Mouse (Mus musculus): ENCODE results near the gene Trpm3.

Gene Trpm3

DNA sequence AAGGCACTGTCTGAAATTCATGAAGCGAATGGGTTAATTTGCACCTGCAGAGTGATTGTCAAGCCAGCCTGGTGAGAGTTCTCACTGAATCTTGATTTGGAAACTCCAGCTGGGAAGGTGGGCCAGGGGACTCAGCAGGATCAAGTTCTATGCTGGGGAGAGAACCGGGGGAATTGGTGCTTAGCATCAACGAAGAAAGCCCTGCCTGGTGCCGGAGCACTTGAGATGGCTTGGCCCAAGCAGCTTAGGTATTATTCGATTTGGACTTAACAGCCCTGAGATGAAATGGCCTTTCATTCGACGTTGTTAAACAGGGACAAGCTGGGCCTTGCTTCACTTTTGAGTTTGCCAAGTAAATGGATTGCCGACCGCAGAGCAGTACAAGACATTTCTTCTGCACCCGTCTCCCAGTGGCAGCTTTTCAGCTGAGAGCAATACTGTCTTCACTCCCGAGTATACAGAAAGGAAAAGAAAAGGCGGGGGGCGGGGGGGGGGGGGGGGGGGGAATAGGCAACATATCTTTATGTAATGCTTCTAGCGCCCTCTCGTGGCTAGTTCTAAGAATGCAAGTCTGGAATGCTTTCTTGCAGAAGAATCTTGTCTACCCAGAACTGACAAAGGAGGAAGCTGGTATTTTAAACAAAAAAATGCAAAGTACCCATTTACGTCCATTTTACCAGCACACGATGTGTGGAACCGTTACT, 165.3 kb downstream of the Trpm3 start:
- in situ Hi-C loops (cut with MseI, MboI) = no loop called here

DNA sequence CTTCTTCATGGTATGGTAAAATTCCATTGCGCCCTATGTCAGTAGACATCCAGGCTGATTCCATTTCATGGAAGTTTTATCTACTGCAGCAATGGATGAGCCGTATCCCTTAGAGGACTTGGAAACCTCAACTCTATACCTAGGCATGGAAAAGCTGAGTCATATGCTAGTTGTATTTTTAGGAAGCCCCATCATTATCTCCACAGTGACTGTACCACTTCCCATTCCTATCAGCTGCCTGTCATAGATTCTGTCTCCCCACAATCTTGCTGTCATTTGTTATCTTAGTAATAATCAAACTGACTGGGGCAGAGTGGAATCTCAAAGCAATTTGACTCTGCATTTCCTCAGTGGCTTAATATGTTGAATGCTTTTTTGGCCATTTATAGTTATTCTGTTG, 169.2 kb downstream of the Trpm3 start:
- in situ Hi-C loops (cut with MseI, MboI) = no loop called here

DNA sequence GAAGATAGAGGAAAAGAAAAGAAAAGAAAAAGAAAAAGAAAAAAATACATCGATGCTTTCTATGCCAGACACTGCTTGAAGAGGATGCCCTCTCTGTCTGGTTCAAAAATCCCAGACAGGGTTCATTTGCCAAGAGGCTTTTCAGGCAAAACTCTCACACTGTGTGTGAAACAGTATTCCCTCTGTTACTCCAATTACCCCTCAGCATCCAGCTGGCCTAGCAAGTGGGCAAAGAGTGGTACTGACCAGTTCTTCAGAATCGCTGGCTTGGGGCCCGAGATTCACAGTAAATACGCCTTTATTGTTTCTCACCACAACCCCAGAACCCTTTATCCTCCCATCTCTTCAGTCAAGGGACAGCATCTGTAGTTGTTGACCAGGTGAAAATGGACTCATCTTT, 178.5 kb downstream of the Trpm3 start:
- in situ Hi-C loops (cut with MseI, MboI) = no loop called here

DNA sequence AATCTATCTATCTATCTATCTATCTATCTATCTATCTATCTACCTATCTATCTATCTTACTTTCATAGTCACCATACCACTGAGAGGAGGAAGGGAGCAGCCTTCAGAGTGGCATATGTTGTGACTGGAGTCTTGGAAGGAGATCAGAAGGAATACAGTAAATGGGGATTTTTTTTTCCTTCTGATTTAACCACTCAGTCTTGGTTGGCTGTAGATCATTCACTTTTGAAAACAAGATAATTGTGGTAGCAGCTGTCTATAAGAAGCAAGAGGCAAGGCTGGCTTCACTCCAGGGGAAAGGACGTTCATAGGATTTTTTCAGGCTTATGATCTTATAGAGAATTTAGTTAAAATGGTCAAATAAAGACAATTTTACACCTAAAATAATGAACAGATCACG, 188.0 kb downstream of the Trpm3 start:
- in situ Hi-C loops (cut with MseI, MboI) = loop anchor here in 1 of 2 experiments (25.0 kb wide), 1 partner anchor 210 kb away; no protein-coding TSS in a partner anchor

DNA sequence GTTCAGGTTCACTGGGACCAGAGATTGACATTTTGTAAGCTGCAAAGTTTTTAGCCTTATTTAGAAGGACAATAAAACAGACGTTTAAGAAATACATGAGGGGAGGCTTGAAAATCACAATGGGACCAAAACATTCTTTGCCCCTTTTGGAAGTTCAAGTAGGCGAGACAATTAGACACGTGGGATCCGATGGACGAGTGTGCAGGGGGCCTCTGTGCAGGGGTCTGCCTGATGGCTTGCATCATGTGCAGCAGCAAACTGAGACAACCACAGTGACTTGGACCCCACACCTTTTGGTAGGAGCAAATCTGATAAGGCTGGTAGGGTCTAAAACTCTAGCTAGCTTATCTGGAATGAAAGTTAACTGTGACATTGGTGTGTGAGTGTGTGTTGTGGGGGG, 188.4 kb downstream of the Trpm3 start:
- in situ Hi-C loops (cut with MseI, MboI) = loop anchor here in 1 of 2 experiments (25.0 kb wide), 1 partner anchor 210 kb away; no protein-coding TSS in a partner anchor

DNA sequence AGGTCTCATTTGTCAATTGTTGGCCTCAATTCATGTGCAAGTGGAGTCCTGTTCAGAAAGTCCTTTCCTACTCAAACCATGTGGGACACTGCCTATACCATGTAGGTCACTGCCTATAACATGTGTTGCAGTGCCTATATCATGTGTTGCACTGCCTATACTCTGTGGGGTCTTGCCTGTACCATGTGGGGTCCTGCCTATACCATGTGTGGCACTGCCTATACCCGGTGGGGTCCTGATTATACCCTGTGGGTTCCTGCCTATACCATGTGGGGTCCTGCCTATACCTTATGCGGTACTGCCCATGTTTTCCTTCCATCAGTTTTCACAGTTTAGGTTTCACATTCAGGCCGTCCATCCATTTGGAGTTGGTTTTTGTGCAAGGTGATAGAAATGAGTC, 197.4 kb downstream of the Trpm3 start:
- in situ Hi-C loops (cut with MseI, MboI) = loop anchor here in 1 of 2 experiments (10.0 to 25.0 kb wide), 2 partner anchors 201 to 299 kb away; no protein-coding TSS in a partner anchor

DNA sequence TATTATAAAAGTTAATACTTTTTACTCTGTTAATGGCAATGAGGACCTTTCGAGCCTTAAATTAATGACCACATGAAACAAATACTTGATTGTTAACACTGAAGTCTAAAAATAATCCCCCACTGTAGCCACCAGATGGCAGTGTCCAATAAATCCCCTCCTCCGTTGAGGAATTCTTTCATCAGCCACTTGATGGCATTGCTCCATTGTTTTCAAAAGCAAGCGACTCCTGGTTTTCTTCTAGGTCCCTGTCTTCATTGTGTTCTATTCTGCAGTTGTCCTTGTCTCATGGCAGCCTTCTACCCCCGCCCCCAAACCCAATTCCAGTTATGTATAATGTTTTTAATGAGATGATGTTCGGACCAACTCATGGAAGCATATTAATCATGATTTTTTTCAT, 198.6 kb downstream of the Trpm3 start:
- in situ Hi-C loops (cut with MseI, MboI) = loop anchor here in 1 of 2 experiments (10.0 to 25.0 kb wide), 2 partner anchors 200 to 297 kb away; no protein-coding TSS in a partner anchor

DNA sequence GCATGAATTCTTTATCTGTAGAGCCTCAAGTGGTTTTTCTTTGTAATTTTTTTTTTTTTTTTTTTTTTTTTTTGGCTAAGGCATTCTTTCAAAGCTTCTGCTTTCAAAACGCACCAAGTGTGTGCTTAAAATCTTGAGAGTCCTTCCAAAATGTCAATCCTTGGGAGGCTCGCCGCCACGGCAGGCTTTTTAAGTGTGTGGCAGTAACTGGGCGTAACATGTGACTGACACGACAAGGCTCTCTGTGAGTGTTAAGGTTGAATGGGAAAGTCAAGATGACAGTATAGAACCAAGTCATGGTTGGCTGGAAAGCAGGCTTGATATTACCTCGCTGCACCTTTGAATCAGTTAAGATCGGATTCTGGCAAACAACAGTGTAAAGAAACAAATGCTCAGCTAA, 200.1 kb downstream of the Trpm3 start:
- in situ Hi-C loops (cut with MseI, MboI) = loop anchor here in 1 of 2 experiments (10.0 to 25.0 kb wide), 2 partner anchors 198 to 296 kb away; no protein-coding TSS in a partner anchor

DNA sequence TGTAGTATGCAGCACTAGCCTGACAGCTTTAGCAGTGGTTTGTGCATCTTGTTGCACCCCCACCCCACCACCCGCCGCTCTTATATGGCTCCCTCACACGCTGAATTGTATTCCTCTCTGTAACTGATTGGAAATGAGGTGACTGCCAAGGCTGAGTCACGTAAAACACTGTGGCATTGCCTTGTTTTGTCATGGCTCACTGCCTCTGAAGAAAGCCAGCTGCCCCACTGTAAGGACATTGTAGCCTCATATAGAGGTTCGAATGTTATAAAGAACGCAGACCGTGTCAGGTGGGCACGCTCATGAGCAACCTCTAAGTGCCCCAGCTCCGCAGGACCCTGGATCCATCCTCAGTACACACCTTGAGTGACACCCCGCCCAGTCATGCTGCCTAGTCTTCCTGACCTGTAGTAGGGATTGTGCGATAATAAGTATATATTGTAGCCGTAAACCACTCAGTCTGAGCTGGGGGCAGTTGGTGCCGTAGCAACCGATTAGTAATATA, 215.2 kb downstream of the Trpm3 start:
- in situ Hi-C loops (cut with MseI, MboI) = no loop called here

DNA sequence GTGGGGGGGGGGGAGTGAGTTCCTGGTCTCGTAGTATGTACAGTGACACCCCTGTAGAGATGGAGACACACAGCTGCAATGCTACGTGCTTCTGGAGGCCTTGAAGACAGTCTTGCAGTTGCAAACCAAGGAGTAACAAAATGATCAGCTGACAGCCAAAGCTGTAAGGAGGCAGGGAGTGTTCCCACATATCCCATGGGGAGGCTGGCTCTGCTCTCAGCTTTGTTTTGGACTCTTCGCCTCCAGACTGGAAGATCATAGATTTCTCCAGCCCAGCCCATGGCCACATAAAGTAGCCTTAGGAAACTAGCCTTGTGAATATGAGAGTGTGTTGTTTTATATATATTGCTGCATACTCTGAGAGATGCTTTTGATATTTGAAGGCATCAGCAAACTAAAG, 248.0 kb downstream of the Trpm3 start:
- in situ Hi-C loops (cut with MseI, MboI) = no loop called here

DNA sequence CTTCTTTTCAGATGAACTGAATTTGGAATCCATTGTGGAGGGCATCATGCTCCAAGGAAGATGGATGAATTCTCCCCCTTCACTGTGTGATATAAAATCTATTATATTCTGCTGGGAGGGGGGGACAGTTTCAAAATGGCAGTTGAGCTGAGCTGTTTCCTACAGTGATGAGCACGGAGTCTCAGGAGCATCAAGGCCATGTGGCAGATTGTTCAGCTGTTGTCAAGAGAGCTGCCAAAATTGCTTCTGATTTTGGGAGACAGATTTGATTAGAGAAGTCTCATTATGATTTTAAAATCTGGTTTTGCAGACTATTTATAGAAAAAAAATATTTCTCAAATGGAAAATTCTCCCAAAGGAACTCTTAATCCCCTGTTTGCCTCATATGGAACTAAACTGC, 255.9 kb downstream of the Trpm3 start:
- in situ Hi-C loops (cut with MseI, MboI) = no loop called here

DNA sequence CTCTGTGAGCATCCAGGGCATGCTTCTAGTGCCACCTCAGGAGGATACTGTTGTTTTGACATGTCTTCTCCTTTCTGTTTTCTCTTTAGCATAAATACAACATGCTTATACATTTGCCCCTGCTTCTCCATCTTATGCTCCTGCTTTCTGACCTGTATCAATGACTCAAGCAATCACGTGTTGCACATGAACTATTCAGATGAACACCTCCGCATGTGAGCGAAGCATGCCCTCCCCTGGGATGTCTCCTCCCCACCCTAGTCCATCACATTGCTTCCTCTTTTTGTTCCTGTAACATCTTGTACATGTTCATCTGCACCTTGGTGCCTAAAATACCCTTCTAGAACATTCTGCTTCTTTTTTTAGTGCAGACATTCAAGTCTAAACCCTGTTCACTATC, 265.2 kb downstream of the Trpm3 start:
- in situ Hi-C loops (cut with MseI, MboI) = no loop called here

DNA sequence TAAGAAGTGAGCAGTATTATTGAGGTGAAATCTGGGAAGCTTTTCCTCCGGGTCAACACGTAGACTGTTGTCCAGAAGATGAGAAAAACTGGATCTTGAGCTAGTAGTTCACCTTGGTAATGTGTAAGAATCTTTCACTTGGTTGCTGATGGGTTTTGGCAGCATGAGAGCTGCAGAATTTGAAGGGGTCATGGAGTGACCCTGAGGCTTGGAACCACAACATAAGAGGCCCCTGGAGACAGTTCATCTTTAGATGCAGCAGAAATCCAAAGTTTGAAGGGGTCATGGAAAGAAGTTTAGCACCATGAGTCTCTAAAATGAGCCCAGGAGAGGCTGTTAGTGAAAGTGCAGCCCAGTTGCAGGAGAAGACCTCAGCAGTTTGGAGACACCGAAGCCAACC, 279.4 kb downstream of the Trpm3 start:
- in situ Hi-C loops (cut with MseI, MboI) = no loop called here

DNA sequence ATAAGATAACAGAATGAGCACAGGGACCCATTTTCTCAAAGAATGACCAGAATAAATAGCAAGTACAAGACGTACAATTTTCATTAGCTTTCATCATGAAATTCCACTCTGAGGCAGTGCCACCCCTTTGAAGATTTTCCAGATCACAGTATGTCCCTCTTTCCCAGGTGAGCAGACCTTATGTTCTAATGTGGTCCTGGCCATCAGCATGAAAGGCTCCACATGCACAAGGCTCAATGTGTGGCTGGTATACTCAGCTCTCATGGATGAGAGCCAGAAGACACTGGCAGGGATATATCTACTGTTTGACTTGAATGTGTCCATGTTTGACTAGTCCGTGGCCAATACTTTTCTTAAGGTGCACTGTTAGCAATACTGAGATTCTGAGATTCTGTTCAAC, 298.4 kb downstream of the Trpm3 start:
- in situ Hi-C loops (cut with MseI, MboI) = no loop called here

DNA sequence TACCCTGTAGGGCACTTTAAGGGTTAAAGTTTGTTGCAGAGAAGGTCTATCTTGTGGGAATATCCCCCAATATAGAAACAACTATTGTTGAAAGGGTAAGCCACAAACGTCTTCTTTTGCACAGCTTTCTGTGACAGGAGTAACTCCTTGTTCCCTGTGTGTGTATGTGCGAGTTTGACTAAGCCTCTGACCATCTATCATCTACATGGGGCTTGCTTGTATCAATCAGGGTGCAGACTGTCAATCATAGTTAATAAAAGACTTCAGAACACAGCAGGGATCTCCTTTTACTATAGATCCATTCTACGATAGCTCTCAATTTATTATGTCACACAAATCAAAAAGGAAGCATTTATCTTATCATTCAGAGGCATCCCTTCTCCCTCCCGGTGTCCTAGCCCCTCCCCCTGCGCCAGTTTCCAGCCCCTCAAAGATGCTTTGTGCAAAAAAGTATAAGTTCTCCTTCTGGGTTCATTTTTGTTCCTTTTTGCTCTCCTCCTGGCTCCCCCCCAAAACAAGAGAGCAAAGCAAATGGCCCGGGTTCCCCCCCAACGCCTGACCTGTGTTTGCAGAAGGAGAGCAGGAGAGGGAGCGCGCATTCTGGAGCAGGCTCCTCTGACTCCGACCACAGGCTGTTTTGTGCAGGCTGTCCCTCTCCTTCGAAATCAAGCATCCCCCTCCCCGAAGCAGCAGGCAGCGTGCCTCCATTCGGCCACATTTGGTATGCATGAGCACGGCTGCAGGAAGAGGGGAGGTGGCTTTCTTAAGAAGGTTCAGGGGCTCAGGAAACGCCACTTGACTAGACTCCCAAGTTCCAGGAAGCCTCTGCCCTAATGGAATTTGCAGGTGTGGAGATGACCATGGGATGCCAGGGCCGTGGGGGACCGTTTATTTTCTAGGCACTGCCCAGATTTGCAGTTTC, 308.8 kb downstream of the Trpm3 start:
- in situ Hi-C loops (cut with MseI, MboI) = no loop called here

DNA sequence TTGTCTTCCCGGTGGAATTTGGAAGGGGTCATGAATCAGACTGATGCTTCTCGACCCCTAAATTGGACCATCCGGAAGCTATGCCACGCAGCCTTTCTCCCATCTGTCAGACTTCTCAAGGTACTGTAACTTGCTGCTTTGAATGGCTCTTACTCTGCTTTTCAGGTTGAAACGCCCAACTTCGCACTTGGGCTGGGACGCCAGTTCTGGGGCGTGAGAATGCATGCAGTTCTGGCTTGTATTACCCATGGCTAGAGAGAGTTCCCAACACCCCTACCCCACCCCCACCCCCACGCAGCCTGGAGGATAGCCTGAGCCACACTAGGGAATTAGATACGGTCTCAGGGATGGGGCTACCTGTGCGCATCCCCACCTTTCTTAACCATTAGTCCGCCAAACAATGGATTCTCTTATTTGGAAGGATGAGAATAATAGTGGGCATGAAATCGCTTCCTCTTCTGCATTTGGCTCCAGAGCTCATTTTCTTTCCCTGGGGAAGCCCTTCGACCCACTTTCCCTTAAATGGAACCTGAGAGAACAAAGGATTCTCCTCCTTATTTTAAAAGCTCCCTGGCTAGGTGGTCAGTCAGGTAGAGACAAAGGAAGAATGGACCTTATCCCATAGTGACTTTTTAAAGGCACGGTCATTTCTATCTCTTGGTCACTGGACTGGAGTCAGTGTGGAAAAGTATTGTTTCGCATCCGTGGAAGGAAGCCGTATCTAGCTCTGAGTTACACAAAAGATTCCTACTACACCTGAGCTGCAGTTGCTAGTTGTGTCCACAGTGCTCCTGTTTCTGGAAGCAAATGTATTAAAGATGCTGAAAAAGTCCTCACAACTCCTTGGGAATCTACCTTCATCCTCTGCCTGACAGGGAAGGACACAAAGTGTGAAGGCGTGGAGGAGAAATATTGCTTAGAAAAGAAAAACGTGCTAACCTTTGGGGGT, 309.8 kb downstream of the Trpm3 start:
- in situ Hi-C loops (cut with MseI, MboI) = no loop called here

DNA sequence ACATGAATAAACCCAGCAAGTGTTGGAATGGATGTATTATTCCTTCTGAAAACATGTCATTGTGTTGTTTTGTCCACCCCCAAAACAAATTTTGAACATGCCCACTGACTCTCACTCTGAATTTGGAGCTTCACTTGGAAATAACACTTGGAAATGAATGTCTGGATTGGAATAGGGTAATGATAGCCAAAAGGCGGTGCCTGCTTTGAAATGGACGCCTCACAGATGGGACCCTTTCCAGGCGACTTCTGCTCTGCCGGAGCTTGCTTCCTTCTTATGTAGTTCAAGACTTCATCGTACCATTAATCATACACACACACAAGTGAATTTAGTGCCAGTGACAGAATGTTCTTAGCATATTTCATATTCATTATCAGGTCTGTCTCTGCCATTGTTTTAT, 312.4 kb downstream of the Trpm3 start:
- in situ Hi-C loops (cut with MseI, MboI) = no loop called here

DNA sequence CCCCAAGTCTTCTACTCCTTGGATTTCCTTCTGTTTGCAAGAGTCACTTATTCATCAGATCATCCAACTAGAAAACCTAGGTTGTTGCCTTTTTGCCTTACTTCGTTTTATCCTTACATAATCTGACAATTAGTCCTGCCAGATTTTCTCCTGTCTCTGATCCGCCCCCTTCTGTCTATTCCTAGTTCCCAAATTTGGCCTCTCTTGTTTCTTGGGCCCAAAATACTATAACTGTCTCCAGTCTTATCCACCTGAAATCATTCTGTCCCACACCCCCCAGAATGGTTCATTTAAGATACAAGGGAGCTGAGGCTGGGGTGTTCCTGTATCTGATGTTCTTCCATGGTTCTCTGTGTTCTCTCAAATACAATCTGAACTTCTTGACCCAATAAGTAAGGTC, 318.1 kb downstream of the Trpm3 start:
- in situ Hi-C loops (cut with MseI, MboI) = no loop called here

DNA sequence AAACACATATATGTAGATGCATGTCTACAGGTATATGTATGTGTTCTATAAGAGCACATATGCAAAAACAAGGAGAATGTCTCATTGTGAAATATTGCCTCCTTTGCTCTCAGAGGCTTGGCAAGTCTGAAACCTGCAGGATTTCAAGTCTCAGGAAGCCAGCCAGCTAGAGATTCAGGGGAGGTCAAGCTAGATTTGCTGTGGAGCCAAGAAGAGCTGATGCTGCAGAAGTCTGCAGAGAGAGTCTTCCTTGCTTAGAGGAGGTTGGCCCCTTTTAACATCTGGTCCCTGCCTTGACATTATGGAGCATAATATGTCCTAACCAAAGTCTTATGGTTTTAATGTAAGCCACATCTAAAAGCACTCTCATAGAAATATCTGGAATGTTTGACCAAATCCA, 323.2 kb downstream of the Trpm3 start:
- in situ Hi-C loops (cut with MseI, MboI) = no loop called here

DNA sequence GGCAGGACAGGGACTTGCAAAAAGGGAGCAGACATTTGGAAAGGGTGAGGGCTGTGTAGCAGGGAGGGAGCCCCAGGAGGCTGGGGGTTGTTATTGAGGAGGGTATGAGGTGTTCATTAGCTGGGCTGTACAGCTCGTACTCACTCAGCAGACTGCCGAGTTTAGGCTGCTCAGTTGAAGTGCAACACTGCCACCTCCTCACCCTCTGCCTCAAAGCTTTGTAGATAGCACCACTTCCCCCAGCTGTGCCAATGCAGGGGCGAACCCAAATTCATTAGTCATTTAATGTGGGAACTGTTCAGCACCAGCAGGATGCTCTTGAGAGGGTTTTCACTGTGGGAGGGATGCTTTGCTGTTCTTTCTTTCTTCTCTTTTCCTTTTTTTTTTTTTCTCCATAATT, 324.7 kb downstream of the Trpm3 start:
- in situ Hi-C loops (cut with MseI, MboI) = no loop called here

DNA sequence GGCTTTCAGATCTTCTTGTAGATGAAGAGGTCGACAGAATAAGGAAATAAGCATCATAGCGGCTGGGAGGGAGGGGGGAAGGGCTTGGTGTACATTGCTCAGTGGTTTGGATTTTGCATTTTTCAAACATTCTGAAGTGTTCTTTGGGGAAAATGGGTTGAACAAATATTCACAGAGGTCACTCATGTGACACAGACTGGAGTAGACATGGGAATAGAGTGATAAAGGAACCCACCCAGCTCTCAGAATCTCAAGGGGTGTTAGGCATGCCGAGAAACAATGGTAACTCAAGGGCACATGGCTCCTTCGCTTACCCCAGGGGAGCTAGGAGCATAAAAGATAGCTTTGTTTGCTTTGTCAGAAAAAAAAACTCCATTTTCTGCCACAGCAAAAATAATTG, 330.8 kb downstream of the Trpm3 start:
- in situ Hi-C loops (cut with MseI, MboI) = no loop called here
